Mouse (Mus musculus) intestine, postnatal 0 days (tissue): ENCODE measurements at regions not wholly inside any gene's neighbourhood (a gene's known extent, or its start where the extent isn't known, plus 50 kb on each side); places are given as distances from the start of the nearest gene placed in this dataset.

Experiments used
- ATAC-seq: fragments of 200-750 bp; cut with Nextera tagmentation; 2 replicates; pipeline ENCODE4 v1.8.0; 2017; ENCODE audit warnings: mild to moderate bottlenecking, moderate TSS enrichment, moderate library complexity
- H3K27ac ChIP-seq: fragments of 300-500 bp; sonication (generic); 2 replicates; pipeline ENCODE4 v1.5.1; 2014; ENCODE audit warnings: mild to moderate bottlenecking, low read depth, low read length, moderate library complexity
- H3K27me3 ChIP-seq: fragments of 300-500 bp; sonication (generic); replicated peaks from 2 replicates; pipeline ENCODE4 v1.6.1; 2014; ENCODE audit warnings: low read length, mixed read lengths; ENCODE audit not compliant: control insufficient read depth, insufficient read depth
- H3K36me3 ChIP-seq: fragments of 300-500 bp; sonication (generic); 2 replicates; pipeline ENCODE4 v1.6.1; 2014; ENCODE audit warnings: mild to moderate bottlenecking, moderate library complexity; ENCODE audit not compliant: control insufficient read depth, insufficient read depth
- H3K4me1 ChIP-seq: fragments of 300-500 bp; sonication (generic); replicated peaks from 2 replicates; pipeline ENCODE4 v1.6.1; 2014; ENCODE audit warnings: antibody characterized with exemption, low read length, mixed read lengths; ENCODE audit not compliant: control insufficient read depth, insufficient read depth
- H3K4me2 ChIP-seq: fragments of 300-500 bp; sonication (generic); replicated peaks from 2 replicates; pipeline ENCODE4 v1.6.1; 2014; ENCODE audit warnings: low read depth, mild to moderate bottlenecking, moderate library complexity
- H3K4me3 ChIP-seq: fragments of 300-500 bp; sonication (generic); 2 replicates; pipeline ENCODE4 v1.5.1; 2014; ENCODE audit warnings: low read depth, low read length
- H3K9ac ChIP-seq: fragments of 300-500 bp; sonication (generic); 2 replicates; pipeline ENCODE4 v1.6.1; 2014; ENCODE audit warnings: mild to moderate bottlenecking, low read depth, low read length
- H3K9me3 ChIP-seq: fragments of 300-500 bp; sonication (generic); 2 replicates; pipeline ENCODE4 v1.6.1; 2016; ENCODE audit warnings: mixed run types; ENCODE audit not compliant: control insufficient read depth
- CTCF ChIP-seq: sonication (generic); IDR thresholded peaks from 2 replicates; pipeline ENCODE4 v1.5.1; 2016; ENCODE audit warnings: low read depth, mild to moderate bottlenecking, control low read depth, antibody characterized with exemption, moderate library complexity
- WGBS: fragments of 180-500 bp; shearing (Covaris S2); extraction: QIAGEN DNeasy Blood & Tissue Kit; methylation state at CpG from one replicate; pipeline ENCODE4 v1.1.7; 2014; 5-methylcytosine and 5-hydroxymethylcytosine counted together

DNA sequence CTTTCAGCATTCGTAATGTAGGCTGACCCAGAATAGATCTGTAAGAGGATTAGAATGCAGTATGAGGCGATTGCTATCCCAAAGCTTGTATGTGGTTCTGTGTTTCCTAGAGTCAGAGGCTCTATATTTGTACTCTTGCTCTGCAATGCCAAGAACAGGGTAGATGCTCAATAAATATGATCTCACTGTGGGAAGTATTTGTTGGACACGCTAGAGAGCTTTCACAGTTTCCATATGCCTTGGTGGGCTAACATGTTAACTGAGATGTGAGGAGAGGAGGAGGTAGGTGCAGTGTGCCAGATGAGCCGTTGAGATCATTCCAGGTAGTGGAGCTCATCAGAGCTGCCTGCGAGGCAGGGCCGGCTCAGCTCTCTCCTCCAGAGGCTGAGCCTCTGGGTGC is 163.1 kb downstream of the Sec16b start:
- WGBS, result 89% methylated on average over 6 of the region's 6 CpGs
- Histone ChIP-seq H3K4me3 (no peak overlapping the region), H3K4me1 (no peaks in the 10 kb centered on the region), H3K9ac (no peak overlapping the region), H3K27me3 (no peaks in the 10 kb centered on the region), H3K27ac (no peak overlapping the region), H3K9me3 (no peaks in the 10 kb centered on the region), H3K4me2 (no peak overlapping the region), H3K36me3 (no peaks in the 10 kb centered on the region)
- ATAC-seq, result no peak
- TF ChIP-seq CTCF, result no peak

DNA sequence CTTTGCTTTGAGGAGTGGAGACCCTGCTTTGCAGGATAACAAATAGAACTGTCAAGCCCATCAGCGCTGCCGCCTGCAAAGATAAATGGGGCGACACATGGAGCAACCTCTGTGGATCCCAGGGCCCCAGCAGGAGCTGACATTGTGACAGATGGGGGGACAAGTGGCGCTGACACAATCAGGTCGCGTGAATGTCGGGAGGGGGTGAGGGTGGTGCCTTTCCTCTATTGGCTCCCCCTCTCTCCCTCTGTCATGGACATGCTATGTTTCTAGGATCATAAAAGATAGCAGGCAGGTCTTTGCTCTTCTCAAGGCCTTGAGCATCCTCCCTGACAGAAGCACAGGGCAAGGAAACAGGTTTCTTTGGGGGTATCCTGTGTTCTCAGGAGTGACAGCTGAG is 177.8 kb downstream of the Sec16b start:
- no peak for TF ChIP-seq CTCF
- Histone ChIP-seq H3K36me3 (no peaks in the 10 kb centered on the region), H3K27ac (no peak overlapping the region), H3K27me3 (no peaks in the 10 kb centered on the region), H3K4me3 (no peak overlapping the region), H3K9me3 (no peaks in the 10 kb centered on the region), H3K4me1 (no peaks in the 10 kb centered on the region), H3K4me2 (no peak overlapping the region), H3K9ac (no peak overlapping the region)
- no peak for ATAC-seq
- 50% methylated on average over 7 of the region's 7 CpGs for WGBS

DNA sequence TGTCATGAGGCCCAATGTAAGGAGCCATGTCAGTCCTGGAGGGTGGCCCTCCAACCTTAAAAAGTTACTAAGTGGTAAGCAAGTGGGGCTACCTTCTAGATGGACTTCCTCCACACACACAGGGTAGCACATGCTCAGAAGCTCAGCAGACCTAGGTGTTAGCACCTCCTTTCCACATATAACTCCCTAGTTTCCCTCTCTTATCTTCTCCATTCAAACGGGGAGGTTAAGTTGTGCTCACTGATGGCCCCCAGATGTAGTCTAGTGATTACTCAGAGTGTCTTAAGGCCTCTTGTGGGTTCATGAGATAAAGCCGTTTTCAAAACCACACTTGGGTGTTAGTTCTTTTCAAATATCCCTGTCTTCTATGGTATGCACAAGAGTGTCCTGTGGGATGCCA is 188.7 kb downstream of the Sec16b start:
- TF ChIP-seq CTCF, result no peak
- no peak for ATAC-seq
- WGBS, result 71% methylated on average over 2 of the region's 2 CpGs
- Histone ChIP-seq H3K4me1 (no peaks in the 10 kb centered on the region), H3K4me3 (no peak overlapping the region), H3K9ac (no peak overlapping the region), H3K4me2 (no peak overlapping the region), H3K27me3 (no peaks in the 10 kb centered on the region), H3K36me3 (no peaks in the 10 kb centered on the region), H3K9me3 (no peaks in the 10 kb centered on the region), H3K27ac (no peak overlapping the region)

DNA sequence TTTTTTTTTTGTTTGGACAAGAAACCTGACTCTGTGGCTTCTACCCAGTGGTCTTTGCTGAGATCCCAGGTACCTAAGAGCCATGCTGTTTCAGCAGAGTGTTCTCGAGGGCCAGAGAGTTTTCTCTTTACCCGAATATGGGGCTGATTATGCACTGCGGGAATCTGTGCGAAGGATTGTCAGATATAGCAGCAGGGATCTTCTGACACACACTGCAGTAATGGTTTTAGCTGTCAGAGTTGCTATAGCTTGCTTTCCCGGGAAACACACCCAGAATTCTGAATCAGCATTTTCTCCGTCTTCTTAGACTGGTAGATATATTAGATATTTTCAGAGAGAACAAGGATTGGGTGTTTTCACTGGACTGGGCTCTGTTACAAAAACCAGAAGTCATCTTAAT is 197.1 kb downstream of the Sec16b start:
- no peak for ATAC-seq
- 84% methylated on average over 6 of the region's 6 CpGs for WGBS
- Histone ChIP-seq H3K27me3 (no peaks in the 10 kb centered on the region), H3K36me3 (no peaks in the 10 kb centered on the region), H3K4me3 (no peak overlapping the region), H3K4me2 (no peak overlapping the region), H3K4me1 (no peaks in the 10 kb centered on the region), H3K27ac (no peak overlapping the region), H3K9ac (no peak overlapping the region), H3K9me3 (peaks cover 5% of the 10 kb centered on the region; the same call in 1 of the 2 replicates)
- no peak for TF ChIP-seq CTCF

DNA sequence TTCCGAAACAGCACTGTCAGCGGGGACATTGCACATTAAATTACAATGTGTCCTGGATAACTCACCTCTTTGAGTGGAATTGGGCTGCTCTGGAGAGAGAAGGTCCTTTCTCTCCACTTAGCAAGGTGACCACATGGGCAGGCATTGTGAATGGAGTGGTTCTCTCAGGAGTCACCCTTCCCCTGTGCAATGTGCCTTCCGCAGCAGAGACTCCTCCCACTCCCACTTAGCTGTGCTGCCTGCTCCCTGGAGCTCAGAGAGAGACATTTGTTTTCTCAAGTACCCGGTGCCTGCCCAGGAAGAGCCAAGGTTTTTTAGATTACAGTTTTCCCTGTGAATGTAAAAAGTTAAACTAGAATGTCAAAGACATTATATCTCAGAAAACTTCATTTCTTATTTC is 198.8 kb downstream of the Sec16b start:
- H3K27me3 ChIP-seq, result no peaks in the 10 kb centered on the region
- 48% methylated on average over 4 of the region's 4 CpGs for WGBS
- H3K9ac ChIP-seq, result no peak overlapping the region
- no peaks in the 10 kb centered on the region for H3K36me3 ChIP-seq
- peaks cover 5% of the 10 kb centered on the region; the same call in 1 of the 2 replicates for H3K9me3 ChIP-seq
- no peak for TF ChIP-seq CTCF
- H3K27ac ChIP-seq, result no peak overlapping the region
- ATAC-seq, result no peak
- H3K4me2 ChIP-seq, result no peak overlapping the region
- H3K4me1 ChIP-seq, result no peaks in the 10 kb centered on the region
- H3K4me3 ChIP-seq, result no peak overlapping the region

DNA sequence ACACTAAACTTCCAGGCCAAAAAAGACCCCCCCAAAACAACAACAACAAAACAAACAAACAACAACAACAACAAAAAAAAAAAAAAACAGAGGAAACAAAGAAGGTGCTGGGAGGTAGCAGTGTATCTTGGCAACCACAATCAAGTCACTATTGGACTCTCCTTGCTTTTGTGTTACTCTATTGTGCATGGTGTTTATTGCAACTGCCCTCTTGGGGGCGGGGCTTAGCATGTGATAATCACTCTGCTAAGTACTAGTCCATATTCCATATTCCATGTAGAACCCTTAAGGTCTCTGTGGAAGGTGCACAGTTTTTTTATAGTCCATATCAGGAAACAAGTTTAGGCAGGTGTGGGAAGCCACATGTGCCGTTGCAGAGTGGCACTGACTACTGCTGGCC is 200.7 kb downstream of the Sec16b start:
- Histone ChIP-seq H3K27me3 (no peaks in the 10 kb centered on the region), H3K4me1 (no peaks in the 10 kb centered on the region), H3K4me3 (no peak overlapping the region), H3K9ac (no peak overlapping the region), H3K4me2 (no peak overlapping the region), H3K27ac (no peak overlapping the region), H3K36me3 (no peaks in the 10 kb centered on the region), H3K9me3 (peaks cover 1% of the 10 kb centered on the region; the same call in 1 of the 2 replicates)
- TF ChIP-seq CTCF, result no peak
- WGBS, result 80% methylated on average over 2 of the region's 2 CpGs
- no peak for ATAC-seq

DNA sequence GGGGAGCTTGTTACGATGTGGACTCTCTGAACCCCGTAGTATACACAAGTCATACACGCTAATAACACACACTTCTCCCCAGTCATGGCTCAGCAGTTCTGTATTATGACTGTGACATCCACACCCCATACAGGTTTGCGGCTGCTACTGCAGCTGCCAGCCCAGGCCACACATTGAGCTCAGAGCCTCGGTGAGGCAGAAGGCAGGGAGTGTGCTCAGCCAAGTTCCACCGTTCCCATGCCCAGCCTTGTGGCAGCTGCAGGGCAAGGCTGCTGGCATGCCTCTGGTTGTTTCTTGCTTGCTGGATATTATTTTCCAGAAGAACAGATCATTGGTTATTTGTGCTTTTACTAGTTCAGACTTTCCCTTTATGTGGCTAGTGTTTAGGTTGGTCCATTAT is 202.6 kb downstream of the Sec16b start:
- H3K4me1 ChIP-seq, result no peaks in the 10 kb centered on the region
- no peak overlapping the region for H3K27ac ChIP-seq
- no peaks in the 10 kb centered on the region for H3K27me3 ChIP-seq
- no peak for ATAC-seq
- H3K4me2 ChIP-seq, result no peak overlapping the region
- no peak for TF ChIP-seq CTCF
- no peaks in the 10 kb centered on the region for H3K9me3 ChIP-seq
- no peak overlapping the region for H3K9ac ChIP-seq
- no peaks in the 10 kb centered on the region for H3K36me3 ChIP-seq
- no peak overlapping the region for H3K4me3 ChIP-seq
- WGBS, result 80% methylated on average over 6 of the region's 6 CpGs
